17 mouse cellular contexts compared by ENCODE assay signal in genomic region chr16:24781922-24782321, GRCm38 (mm10).
"Had no signal": no experiment of that assay in that cellular context is flagged by ENCODE, and none has a peak within 500 bp of the region (broad histone marks: within the 10 kb centered on the region; RNA-seq: fewer than 3 reads in every experiment).

No protein-coding gene starts in this region.

- ATAC-seq: midbrain, embryonic 13.5 days; midbrain, embryonic 15.5 days had no signal

- H3K4me3 ChIP-seq: megakaryocyte, embryonic 14.5 days; midbrain, embryonic 13.5 days; midbrain, embryonic 15.5 days; neural tube, embryonic 12.5 days; stomach, embryonic 15.5 days had no signal

- H3K4me1 ChIP-seq: megakaryocyte, embryonic 14.5 days; midbrain, embryonic 15.5 days; stomach, embryonic 15.5 days had no signal

- H3K9ac ChIP-seq: liver, embryonic 14.5 days; lung, embryonic 14.5 days; midbrain, embryonic 13.5 days; midbrain, embryonic 15.5 days; neural tube, embryonic 12.5 days; stomach, embryonic 15.5 days had no signal

- H3K36me3 ChIP-seq: midbrain, embryonic 13.5 days; midbrain, embryonic 15.5 days; neural tube, embryonic 12.5 days; stomach, embryonic 15.5 days had no signal

- H3K4me2 ChIP-seq: lung, embryonic 14.5 days; midbrain, embryonic 11.5 days; midbrain, embryonic 13.5 days; midbrain, embryonic 15.5 days; neural tube, embryonic 12.5 days; stomach, embryonic 15.5 days had no signal

- DNase-seq: liver; lung, embryonic 14.5 days; lung, postnatal 14 days; lung, postnatal 36 days; right cerebral cortex, postnatal 14 days; thymus, adult 2 months; thymus, postnatal 25 days; thymus, postnatal 4 days had no signal

- H3K27me3 ChIP-seq: megakaryocyte, embryonic 14.5 days; midbrain, embryonic 13.5 days; midbrain, embryonic 15.5 days; neural tube, embryonic 12.5 days; stomach, embryonic 15.5 days had no signal

- H3K9me3 ChIP-seq: megakaryocyte, embryonic 14.5 days; midbrain, embryonic 13.5 days; midbrain, embryonic 15.5 days; neural tube, embryonic 12.5 days; stomach, embryonic 15.5 days had no signal

- H3K27ac ChIP-seq: liver, embryonic 14.5 days; macrophage; midbrain, embryonic 13.5 days; midbrain, embryonic 15.5 days; neural tube, embryonic 12.5 days; stomach, embryonic 15.5 days; stomach, postnatal 0 days had no signal
